Mouse (Mus musculus): Measurements from ENCODE around the gene Nxf1. TPM values are rescaled to one million over a fixed set of nuclear protein-coding genes. Genes with fewer than 3 reads are reported as not detected.

Gene Nxf1
- polyA plus RNA-seq, 1 experiment from 2014 or later = 254 TPM

DNA sequence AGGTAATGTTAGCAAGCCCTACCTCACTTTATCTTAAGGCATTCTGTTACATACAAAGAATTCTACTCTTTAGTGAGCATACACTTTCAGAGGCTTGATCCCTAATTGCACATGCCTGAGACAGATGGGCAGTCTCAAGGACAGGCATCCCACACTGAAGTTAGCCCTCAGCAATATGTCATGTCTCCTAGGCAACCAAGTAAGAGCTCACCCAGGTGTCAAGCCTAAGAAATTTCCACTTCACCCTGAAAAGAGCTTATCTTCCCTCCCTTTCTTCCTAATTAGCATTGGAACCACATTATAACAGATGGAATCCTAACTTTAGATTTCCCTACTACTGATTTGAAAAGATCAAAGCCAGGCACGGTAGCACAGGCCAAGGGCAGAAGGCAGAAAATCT lies 32.3 kb downstream of the Nxf1 start:
- Histone ChIP-seq H3K4me3 (no peak overlapping the region), H3K36me3 (replicated peaks) (peaks cover 40% of the 10 kb centered on the region), H3K27ac (peak overlapping the region; percentile 40; the same call in 1 of the 2 replicates), H3K27me3 (ENCODE audit: poor library complexity, severe bottlenecking) (no peaks in the 10 kb centered on the region), H3K4me1 (peaks cover 25% of the 10 kb centered on the region), H3K9me3 (no peaks in the 10 kb centered on the region)
- 61% methylated on average over 1 of the region's 1 CpGs for WGBS
- no peak for DNase-seq (ENCODE audit: extremely low spot score, low spot score)

DNA sequence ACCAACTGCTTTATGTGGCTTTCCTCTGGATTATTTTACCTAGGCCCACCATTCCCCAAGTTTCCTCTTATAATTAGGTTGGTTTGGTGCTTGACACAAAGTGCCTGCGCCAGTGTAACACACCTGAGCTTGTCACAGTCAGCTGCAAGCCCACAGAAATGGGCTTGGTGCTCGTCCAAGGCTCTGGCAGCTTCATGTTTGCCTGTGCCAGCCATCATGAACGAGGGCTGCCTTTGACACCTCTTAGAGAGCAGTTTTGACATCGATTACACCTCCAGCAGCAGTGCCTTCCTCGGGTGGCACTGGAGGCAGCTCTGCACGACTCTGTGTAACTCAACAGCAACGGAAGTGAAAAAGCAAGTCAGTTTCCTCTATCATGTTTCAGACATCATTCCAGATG lies 33.3 kb downstream of the Nxf1 start:
- Histone ChIP-seq H3K27me3 (ENCODE audit: poor library complexity, severe bottlenecking) (no peaks in the 10 kb centered on the region), H3K36me3 (replicated peaks) (peaks cover 44% of the 10 kb centered on the region), H3K4me3 (no peak overlapping the region), H3K4me1 (peaks cover 22% of the 10 kb centered on the region), H3K27ac (no peak overlapping the region), H3K9me3 (no peaks in the 10 kb centered on the region)
- DNase-seq (ENCODE audit: extremely low spot score, low spot score) = no peak
- 88% methylated on average over 7 of the region's 7 CpGs for WGBS

DNA sequence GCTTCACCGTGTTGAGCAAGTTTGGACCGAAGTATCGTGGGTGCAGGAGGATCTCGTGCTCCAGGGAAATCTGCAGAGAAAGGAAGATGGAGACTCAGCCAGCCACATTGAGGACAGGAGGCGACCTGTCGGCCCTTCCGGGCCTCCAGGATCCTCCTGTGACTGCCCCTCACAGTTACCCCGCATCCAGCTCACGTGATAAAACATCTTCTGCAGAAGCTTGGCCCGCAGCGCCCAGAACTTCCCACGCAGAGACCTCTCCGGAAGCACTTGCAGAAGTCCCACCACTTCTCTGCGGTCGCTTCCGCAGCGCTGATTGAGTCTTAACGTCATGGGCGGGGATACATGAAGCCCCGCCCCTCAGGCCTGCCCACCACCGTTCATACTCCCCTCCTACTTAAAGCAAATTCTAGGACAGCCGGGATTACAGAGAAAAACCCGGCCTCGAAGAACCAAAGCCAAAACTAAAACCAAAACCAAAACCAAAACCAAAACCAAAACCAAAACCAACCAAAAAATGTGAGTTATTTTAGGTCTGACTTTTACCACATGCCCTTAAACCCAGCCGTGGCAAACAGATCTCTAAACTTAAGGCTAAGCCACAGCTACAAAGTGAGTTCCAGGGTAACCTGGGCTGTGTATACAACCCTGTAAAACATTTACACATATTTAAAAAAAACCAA lies 41.5 kb downstream of the Nxf1 start, which contains the start of gene Polr2g:
Gene Polr2g, minus strand, starts transcription at position 314 of the 683 bp plus-strand sequence.
- Histone ChIP-seq H3K36me3 (replicated peaks) (peaks cover 35% of the 10 kb centered on the region), H3K27ac (peak within 1 kb of the TSS; percentile 87), H3K4me3 (peak within 1 kb of the TSS; percentile 76), H3K9me3 (no peaks in the 10 kb centered on the region), H3K4me1 (peaks cover 27% of the 10 kb centered on the region), H3K27me3 (ENCODE audit: poor library complexity, severe bottlenecking) (no peaks in the 10 kb centered on the region)
- 2% methylated on average over 25 of the region's 25 CpGs for WGBS
- peak; percentile 85 for DNase-seq (ENCODE audit: extremely low spot score, low spot score)

DNA sequence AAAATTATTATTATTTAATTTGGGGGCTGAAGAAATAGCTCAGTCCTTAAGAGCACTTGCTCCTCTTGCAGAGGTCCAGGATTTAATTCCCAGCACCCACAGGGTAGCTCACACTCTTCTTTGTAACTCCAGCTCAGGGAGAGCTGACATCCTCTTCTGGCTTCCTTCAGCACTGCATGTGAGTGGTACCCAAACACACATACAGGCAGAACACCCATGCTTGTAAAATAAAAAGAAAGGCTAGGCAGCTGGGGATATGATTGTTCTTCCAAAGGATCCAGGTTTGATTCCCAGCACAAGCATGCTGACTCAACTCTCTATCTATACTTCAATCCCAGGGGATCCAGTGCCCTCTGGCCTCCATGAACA lies 42.1 kb downstream of the Nxf1 start:
- DNase-seq (ENCODE audit: extremely low spot score, low spot score) = no peak
- no peaks in the 10 kb centered on the region for H3K9me3 ChIP-seq
- no peak overlapping the region for H3K27ac ChIP-seq
- peaks cover 32% of the 10 kb centered on the region for H3K4me1 ChIP-seq
- peaks cover 35% of the 10 kb centered on the region for H3K36me3 ChIP-seq (replicated peaks)
- H3K27me3 ChIP-seq (ENCODE audit: poor library complexity, severe bottlenecking) = no peaks in the 10 kb centered on the region
- H3K4me3 ChIP-seq = peak overlapping the region; percentile 76

DNA sequence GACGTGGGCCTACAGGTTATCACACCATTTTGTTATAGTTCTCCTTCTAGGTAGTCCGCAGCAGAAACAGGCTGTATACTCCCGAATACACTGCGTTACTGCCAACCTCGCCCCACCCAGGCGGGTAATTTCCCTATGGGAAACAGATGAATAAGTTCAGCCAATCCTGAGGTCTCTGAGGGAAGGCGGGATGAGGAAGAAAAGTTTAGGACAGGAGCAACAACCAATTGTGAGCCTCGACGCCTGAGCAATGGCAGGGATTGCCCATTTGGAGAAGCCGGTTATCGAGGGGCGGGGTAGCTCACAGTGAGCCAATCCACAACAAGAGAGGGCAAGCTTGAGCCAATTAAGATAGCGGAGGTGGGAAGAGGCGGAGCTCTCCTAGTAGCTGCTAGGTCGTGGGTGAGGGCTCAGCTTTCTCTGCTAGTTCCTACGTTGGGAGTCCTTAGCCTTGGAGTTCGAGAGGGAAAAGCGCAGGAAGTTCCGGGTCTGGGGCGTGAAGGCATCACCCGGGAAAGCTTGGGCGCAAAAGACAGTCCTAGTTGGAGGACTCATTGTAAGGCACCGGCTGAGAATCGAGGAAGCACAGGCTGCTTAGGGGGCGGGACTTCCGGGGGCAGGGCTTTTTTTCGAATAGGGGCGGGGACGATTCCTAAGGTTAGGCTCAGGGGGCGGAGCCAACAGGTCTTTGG lies 45.4 kb downstream of the Nxf1 start, which contains the start of gene Zbtb3:
Gene Zbtb3, plus strand, starts transcription at position 426 of the 692 bp plus-strand sequence.
- under 1% methylated on average over 30 of the region's 30 CpGs for WGBS
- peak; percentile 96 for DNase-seq (ENCODE audit: extremely low spot score, low spot score)
- H3K27me3 ChIP-seq (ENCODE audit: poor library complexity, severe bottlenecking) = no peaks in the 10 kb centered on the region
- H3K4me3 ChIP-seq = peak within 1 kb of the TSS; percentile 65
- peaks cover 42% of the 10 kb centered on the region for H3K36me3 ChIP-seq (replicated peaks)
- peak within 1 kb of the TSS; percentile 90 for H3K27ac ChIP-seq
- H3K4me1 ChIP-seq = peaks cover 28% of the 10 kb centered on the region
- no peaks in the 10 kb centered on the region for H3K9me3 ChIP-seq

DNA sequence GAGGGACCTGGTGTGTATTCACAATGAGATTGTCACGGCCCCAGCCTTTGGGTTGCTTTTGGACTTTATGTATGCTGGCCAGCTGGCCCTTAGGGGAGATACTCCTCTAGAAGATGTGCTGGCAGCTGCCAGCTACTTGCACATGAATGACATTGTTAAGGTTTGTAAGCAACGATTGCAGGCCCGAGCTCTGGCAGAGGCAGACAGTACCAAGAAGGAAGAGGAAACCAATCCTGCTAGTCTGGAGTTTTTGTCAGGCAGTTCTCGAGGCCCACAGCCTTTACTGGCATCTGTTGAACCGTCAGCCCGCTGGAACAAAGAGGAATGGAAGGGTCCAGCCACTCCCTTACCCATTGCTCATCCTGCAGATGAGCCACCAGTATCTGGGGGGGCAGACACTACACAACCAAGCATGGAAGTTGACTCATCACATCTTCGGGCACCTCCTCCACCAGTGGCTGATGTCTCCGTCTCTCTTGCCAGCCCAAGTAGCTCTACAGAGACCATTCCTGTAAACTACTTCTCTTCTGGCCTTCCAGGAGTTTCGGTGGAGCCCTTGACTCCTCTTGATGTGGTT lies 46.4 kb downstream of the Nxf1 start:
- H3K36me3 ChIP-seq (replicated peaks) = peaks cover 52% of the 10 kb centered on the region
- H3K4me1 ChIP-seq = peaks cover 21% of the 10 kb centered on the region
- H3K27me3 ChIP-seq (ENCODE audit: poor library complexity, severe bottlenecking) = no peaks in the 10 kb centered on the region
- DNase-seq (ENCODE audit: extremely low spot score, low spot score) = no peak
- H3K4me3 ChIP-seq = peak overlapping the region; percentile 65
- WGBS = 94% methylated on average over 9 of the region's 9 CpGs
- peak overlapping the region; percentile 90 for H3K27ac ChIP-seq
- no peaks in the 10 kb centered on the region for H3K9me3 ChIP-seq

DNA sequence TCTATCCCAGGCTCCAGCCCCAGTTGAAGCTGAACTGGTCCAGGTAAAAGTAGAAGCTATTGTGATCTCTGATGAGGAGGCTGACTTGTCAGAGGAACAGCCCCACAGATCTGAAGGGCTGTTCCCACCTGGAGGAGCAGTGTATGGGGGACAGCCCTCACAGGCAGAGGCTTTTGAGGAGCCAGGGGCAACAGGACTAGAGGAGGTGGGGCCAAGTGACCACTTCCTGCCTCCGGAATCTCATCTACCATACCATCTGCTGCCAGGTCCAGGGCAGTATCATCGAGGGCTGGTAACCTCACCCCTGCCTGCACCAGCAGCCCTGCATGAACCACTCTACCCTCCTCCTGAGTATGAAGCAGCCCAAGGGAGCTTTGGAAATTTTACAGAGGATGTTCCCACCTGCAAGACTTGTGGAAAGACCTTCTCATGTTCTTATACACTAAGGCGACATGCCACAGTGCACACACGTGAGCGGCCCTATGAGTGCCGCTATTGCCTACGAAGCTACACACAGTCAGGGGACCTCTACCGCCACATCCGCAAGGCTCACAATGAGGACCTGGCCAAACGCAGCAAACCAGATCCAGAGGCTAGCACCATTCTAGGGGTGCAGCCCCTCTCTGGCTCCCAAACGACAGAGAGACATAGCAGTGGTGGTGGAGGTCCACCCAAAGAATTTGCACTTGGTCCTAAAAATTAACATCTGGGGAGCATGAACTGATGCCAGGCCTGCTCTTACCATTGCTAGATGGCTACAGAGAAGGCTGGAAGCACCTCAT lies 47.2 kb downstream of the Nxf1 start:
- Histone ChIP-seq H3K27ac (0 out of 2 replicates have a peak overlapping the region, but pooled peaks have one; percentile 90), H3K4me3 (peak overlapping the region; percentile 65; the same call in 1 of the 2 replicates), H3K36me3 (replicated peaks) (peaks cover 59% of the 10 kb centered on the region), H3K4me1 (peaks cover 21% of the 10 kb centered on the region), H3K9me3 (no peaks in the 10 kb centered on the region), H3K27me3 (ENCODE audit: poor library complexity, severe bottlenecking) (no peaks in the 10 kb centered on the region)
- no peak for DNase-seq (ENCODE audit: extremely low spot score, low spot score)
- 90% methylated on average over 11 of the region's 11 CpGs for WGBS

DNA sequence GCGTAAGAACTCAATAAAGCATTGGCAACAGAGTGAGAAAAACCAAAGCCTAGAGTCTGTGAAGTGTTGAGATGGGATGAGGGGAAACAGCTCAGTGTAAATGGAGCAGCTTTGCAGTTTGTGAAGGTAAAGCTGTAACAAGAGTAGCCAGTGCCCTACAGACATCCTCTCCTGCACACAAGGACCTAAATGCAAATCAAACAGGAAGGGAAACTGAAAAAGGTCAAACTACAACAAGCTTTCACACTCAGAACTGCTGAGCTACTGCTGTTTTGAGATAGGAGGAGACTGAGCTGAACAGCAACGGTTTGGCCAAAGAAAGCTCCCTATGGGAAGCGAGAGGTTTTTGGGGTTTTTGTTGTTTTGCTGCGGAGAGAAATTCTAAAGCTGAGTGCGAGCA lies 49.9 kb downstream of the Nxf1 start:
- 96% methylated on average over 5 of the region's 5 CpGs for WGBS
- Histone ChIP-seq H3K36me3 (replicated peaks) (peaks cover 86% of the 10 kb centered on the region), H3K4me3 (no peak overlapping the region), H3K27ac (no peak overlapping the region), H3K4me1 (peaks cover 17% of the 10 kb centered on the region), H3K27me3 (ENCODE audit: poor library complexity, severe bottlenecking) (no peaks in the 10 kb centered on the region), H3K9me3 (no peaks in the 10 kb centered on the region)
- no peak for DNase-seq (ENCODE audit: extremely low spot score, low spot score)

DNA sequence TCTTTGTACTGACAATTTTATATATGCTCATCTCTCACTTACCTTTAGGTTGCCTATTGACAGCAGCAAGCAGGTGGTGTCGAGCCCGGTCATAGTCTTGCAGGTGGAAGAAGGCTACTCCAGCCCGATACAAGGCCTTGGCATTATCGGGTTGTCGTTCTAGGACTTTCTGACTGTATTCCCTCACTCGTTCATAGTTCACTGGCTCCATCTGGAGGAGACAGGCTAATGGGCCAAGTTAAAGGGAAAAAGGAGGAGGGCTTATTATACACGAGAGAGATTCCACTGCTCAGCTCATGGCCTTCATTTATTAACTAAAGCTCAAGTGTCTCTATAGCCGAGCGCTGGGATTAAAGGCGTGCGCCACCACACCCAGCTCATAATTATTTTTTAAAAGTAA lies 58.9 kb downstream of the Nxf1 start:
- Histone ChIP-seq H3K4me1 (peaks cover 31% of the 10 kb centered on the region), H3K9me3 (no peaks in the 10 kb centered on the region), H3K27me3 (ENCODE audit: poor library complexity, severe bottlenecking) (no peaks in the 10 kb centered on the region), H3K36me3 (replicated peaks) (peaks cover 65% of the 10 kb centered on the region), H3K4me3 (peak overlapping the region; percentile 4; the same call in 1 of the 2 replicates), H3K27ac (no peak overlapping the region)
- WGBS = 90% methylated on average over 11 of the region's 11 CpGs
- no peak for DNase-seq (ENCODE audit: extremely low spot score, low spot score)

DNA sequence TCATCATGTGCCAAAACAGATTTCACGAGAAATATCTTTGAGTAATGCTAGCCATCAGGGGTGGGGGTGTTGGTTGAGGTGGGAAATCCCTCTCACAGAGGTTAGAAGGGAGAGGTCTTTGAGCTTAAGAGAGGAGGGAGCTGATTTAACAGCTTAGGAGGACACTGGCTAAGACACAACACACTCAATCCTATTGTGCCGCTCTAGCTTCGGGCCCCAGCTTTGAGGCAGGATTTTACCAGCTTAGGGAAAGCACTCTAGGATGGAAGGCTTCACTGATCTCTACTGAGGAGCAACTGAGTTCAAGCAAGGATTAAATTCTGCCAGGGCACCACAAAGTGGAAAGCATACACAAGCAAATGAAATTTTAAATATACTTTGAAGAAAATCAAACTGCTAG lies 60.1 kb downstream of the Nxf1 start:
- Histone ChIP-seq H3K4me3 (peak overlapping the region; percentile 81), H3K9me3 (no peaks in the 10 kb centered on the region), H3K36me3 (replicated peaks) (peaks cover 57% of the 10 kb centered on the region), H3K27me3 (ENCODE audit: poor library complexity, severe bottlenecking) (no peaks in the 10 kb centered on the region), H3K27ac (no peak overlapping the region; the same call in 1 of the 2 replicates), H3K4me1 (peaks cover 38% of the 10 kb centered on the region)
- WGBS = 75% methylated on average over 3 of the region's 3 CpGs
- no peak for DNase-seq (ENCODE audit: extremely low spot score, low spot score)

DNA sequence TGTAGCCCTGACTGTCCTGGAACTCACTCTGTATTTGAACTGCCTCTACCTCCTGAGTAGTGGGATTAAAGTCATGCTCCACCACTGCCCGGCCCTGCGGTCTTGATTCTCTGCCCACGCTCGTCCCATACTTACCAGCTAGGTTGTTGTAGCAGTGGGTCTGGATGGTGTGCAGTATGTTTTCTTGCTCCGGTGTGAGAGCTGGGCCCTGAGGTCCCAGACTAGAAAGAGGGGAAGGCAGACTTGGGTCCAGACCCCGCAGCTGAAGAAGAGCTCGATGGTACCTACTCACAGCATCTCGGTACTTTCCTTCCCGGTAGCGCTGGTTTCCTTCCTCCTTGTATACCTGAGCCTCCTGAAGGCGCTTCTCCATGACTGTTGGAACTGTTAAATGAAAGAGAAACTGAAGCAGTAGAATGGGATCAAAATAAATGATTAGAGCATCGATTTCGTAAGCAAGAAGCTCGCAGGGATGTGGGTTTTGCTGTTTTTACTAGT lies 61.5 kb downstream of the Nxf1 start:
- Histone ChIP-seq H3K9me3 (no peaks in the 10 kb centered on the region), H3K27me3 (ENCODE audit: poor library complexity, severe bottlenecking) (no peaks in the 10 kb centered on the region), H3K27ac (peak overlapping the region; percentile 97), H3K4me1 (peaks cover 52% of the 10 kb centered on the region), H3K4me3 (peak overlapping the region; percentile 81), H3K36me3 (replicated peaks) (peaks cover 53% of the 10 kb centered on the region)
- WGBS = 37% methylated on average over 14 of the region's 14 CpGs
- no peak for DNase-seq (ENCODE audit: extremely low spot score, low spot score)

DNA sequence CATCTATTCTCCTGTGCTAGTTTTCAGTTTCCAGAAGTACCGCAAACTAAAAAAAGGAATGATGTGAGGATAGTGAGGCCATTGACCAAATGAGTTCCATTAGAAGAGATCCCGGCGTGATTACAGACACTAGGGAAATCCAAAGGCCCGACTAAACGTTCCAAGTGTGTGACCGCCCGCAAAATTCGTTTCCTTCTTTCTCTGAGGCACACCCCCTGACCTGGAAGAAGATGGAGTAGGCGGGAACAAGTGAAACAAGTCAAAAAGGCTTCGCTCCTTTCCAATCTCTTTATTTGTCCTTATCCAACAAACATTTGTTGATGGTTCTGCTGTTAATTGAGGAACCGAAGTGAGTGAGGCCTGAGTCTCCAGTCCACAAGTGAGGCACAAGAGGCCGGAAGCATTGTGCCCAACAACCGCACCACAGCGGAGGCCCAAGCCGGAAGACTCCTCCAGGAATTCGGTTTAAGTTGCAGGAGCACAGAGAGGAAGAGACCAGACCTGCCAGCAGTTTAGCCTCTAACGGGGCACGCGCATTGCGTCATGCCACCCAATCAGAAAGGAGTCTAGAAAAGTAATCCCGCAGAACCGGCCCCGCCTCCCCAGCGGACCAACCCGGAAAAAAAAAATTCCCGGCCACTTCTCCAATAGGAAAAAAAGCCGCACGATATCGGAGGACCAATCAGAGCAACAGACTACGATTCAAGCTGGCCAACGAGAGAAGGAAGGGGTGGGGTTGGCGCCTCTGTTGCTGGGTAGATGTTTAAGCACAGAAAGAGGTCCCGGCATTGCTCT lies 62.1 kb downstream of the Nxf1 start, which contains the start of gene Ttc9c:
Gene Ttc9c, minus strand, starts transcription at position 533 of the 795 bp plus-strand sequence.
- Histone ChIP-seq H3K27ac (peak within 1 kb of the TSS; percentile 97), H3K9me3 (no peaks in the 10 kb centered on the region), H3K4me3 (peak within 1 kb of the TSS; percentile 81), H3K36me3 (replicated peaks) (peaks cover 53% of the 10 kb centered on the region), H3K4me1 (peaks cover 52% of the 10 kb centered on the region), H3K27me3 (ENCODE audit: poor library complexity, severe bottlenecking) (no peaks in the 10 kb centered on the region)
- DNase-seq (ENCODE audit: extremely low spot score, low spot score) = peak; percentile 97
- WGBS = 1% methylated on average over 33 of the region's 33 CpGs
